Mouse (Mus musculus) T-helper 2 cell (primary cell): ENCODE measurements around the gene Fkbp14.

Source experiments
- in situ Hi-C: fragments of 300-600 bp; cut with MboI, MseI; formaldehyde crosslinking; loops from one replicate; pipeline ENCODE4 v1.15.1; 2025; ENCODE audit warnings: high pct_unique_total_duplicates

The Fkbp14 gene

DNA sequence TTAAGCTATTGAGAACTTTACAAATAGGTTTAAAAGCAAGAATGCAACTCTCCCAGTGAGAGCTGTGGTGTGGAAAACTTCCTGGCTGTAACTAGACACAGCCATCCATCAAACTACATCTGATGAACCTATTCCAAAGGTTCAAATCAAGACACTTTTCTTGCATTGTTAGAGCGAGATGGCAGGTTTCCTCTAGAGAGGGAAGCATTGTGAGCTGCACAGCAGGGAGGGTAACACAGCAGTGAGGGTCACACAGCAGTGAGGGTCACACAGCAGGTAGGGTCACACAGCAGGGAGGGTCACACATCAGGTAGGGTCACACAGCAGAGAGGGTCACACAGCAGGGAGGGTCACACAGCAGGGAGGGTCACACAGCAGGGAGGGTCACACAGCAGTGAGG is 8.9 kb downstream of the Fkbp14 start:
- in situ Hi-C loops, result no loop called here

DNA sequence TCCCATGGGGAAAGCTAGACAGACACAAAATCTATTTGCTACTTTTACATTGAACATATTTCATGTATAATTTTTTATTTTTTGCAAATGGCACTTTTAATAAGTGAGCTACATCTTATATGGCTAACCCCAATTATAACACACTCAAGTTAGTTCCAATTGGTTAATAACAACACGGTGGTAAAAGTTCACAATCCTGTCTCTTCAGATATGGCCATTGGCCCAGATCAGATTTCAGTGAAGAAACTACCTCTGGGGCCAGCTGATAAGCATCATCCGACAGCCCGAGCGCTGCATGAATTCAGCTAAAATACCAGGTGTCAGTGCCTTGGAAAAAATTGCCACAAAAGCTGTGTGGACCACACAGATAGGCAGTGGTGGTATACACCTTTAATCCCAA is 9.4 kb downstream of the Fkbp14 start:
- in situ Hi-C loops, result no loop called here

DNA sequence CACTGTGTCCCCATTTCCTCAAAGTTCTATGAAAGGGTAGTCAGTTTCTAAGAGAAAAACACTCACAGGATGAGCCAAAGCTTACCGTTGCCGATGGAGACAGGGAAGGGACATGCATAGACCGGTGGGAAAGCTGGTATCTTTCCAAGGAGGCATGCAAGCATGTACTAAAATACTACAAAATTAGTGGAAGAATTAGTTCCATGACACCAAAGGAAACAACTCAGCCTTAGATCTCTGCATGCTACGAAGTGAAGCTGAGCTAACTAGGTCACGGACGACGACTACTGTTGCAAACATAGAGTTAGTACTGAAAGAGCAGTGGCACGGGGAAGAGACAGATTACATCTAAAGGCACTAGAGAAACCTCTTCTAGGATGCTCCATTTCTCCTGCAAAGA is 10.2 kb downstream of the Fkbp14 start:
- in situ Hi-C loops, result no loop called here

DNA sequence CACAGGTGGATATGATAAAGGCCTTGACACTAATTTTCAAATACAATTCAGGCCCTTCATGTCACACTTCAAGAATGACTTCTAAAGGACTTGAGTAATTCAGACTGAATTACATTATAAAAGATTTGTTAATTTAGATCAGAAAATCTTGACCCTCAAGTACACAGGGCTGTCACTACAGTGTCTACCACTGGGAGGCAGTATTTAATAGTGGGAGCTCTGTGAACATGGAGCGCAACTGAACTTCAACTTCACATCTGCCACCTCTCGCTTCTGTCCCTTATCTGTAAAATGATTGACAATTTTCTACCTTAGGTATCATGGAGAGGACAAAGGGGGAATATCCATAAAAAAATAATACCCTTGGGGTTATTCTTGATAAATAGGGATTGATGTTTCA is 10.9 kb downstream of the Fkbp14 start:
- in situ Hi-C loops, result no loop called here

DNA sequence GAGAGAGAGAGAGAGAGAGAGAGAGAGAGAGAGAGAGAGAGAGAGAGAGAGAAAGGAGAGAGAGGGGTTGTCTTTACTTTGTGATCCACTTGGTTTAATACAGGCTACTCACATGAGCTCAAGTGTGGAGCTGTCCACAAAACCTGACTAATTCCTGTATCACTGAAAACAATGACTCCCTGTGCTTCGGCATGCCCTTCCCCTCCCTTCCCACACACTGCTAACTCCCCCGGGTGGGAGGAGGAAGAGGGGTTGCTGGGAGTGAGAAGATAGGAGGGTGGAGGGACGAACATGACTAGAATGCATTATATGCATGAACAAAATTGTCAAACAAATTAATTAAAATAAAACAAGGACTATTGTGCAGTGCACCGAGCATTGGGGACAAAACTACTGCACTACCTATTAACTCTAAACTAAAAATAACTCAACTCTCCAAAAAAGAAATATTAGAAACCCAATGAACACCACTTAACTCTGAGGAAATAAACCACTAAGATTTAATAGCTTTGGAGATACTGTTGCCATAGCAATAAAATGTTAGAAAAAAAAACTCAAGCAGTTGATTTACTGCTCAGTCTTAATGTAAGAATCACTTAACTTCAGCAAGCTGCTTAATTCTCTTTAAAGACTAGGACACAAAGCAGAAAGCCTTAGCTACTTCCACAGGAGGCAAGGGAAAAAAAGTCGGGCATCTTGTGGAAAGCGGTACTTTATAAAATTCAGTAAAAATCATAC is 23.7 kb downstream of the Fkbp14 start:
- in situ Hi-C loops, result no loop called here

- in situ Hi-C loops, result no loop called here
Observed at GRCm38 (mm10) chr6:54569776-54570175, 27.3 kb downstream of the Fkbp14 start.

DNA sequence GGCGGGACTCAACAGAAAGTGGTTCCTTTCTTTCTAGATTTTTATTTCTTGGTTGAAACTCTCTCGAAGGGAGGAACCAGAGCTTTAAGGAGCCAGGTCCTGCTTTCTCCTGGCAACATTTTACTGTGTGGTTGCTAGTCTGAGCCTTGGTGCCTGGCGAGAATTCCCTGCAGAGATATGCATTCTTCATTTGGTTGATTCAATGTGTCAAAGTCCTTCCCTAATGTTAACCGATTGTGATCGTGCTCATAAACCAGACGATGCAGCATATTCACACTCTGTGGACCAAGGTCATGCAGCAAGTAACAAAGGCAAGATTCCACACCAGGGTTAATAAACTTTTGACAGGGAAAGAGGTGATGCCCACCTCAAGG is 30.6 kb downstream of the Fkbp14 start:
- in situ Hi-C loops, result no loop called here

GRCm38 (mm10) chr6:54565665-54566545 is 31.2 kb downstream of the Fkbp14 start, which contains the start of gene Scrn1:
Gene Scrn1, minus strand, starts transcription at chr6:54566489.
- in situ Hi-C loops, result no loop called here

- in situ Hi-C loops, result no loop called here
Observed at GRCm38 (mm10) chr6:54565012-54565411, 32.1 kb downstream of the Fkbp14 start.

GRCm38 (mm10) chr6:54564506-54564991 is 32.6 kb downstream of the Fkbp14 start:
- in situ Hi-C loops, result no loop called here

GRCm38 (mm10) chr6:54563561-54563960 is 33.5 kb downstream of the Fkbp14 start:
- in situ Hi-C loops, result no loop called here

DNA sequence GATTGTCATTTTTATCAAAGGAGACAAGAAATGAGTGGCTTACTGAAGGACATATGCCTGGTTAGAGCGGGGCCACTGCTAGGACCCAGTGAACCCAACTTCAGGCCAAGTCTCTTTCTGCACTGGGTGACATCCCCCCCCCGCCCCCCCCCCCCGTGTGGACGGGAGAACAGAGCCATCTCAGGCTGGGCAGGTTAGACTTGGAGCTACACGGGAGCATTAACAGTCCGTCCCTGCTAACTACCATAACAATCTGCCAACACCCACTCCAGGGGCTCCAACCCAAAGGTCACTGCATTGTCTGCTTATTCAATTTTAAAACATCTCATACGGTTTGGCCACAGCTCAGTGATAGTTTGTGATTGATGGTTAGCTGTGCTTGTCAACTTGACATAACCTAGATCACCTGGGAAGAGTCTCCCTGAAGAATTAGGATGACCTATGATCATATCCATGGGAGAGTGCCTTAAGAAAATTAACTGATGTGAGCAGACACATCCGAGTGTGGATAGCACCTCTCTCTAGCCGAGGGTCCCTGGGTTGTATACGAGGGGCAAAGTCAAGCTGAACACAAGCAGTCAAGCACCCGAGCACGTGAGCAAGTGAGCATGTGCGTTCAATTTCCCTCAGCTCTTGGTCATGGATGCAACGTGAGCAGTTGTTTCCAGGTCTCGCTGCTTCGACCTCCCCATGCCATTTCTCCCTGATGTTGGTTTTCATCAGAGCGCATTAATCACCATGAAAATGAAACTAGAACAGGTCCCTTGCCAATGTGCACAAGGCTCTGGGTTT is 34.9 kb downstream of the Fkbp14 start:
- in situ Hi-C loops, result no loop called here

DNA sequence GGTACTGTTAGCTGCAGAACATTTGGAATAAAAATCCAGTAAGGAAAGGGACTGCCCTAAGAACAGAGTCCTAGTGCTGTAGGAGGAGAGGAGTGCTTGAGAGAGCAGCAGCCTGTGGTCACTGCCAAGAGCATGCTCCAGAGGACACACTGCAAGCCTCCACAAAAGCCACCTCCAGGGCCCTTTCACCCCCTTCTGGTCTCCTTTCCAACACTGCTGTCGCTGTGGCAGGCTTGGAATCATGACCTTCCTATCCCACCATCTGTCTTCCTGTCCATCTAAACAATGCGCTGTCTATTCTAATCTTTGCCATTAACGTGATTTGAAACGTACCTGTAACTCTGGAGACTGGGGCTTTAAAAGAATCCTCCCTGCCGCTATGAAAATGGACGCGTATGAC is 38.6 kb downstream of the Fkbp14 start:
- in situ Hi-C loops, result no loop called here

- in situ Hi-C loops, result no loop called here
Observed at GRCm38 (mm10) chr6:54557671-54558070, 39.4 kb downstream of the Fkbp14 start.

DNA sequence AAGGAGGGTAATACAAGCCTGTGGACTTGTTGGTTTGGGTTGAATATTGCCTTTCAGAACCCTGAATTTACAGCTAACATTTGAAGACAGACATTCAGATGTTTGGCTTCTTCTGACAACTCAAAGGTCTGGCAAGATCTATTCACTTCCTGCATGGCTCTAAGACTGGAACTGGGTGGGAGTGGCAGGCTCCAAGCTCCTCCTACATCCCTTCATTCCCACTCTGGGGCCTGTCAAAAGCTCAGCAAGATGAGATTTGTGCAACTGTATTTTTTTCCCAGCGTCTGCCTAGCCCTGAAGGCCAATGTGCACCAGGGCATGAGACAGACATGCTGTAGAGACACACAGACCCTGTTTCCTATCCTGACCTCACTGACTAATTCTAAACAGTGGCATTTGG is 41.3 kb downstream of the Fkbp14 start:
- in situ Hi-C loops, result no loop called here

- in situ Hi-C loops, result no loop called here
Observed at GRCm38 (mm10) chr6:54554341-54555110, 42.6 kb downstream of the Fkbp14 start.

DNA sequence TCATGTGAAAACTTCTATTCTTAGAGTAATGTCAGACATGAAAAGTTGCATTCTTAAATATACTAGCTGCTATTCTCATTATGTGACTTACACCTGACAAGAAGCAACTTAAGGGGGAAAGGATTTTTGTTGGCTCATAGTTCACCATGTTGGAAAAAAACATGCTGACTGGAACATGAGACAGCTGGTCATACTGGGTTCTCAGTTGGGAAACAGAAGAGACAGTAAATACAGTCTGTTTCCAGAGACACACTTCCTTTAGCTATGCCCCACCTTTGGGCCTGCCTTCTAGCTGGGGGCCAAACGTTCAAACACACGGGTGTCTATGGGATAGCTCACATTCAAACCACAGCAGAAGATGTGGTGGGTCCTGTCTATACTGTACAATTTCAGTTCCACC is 43.5 kb downstream of the Fkbp14 start:
- in situ Hi-C loops, result no loop called here

GRCm38 (mm10) chr6:54552721-54553413 is 44.2 kb downstream of the Fkbp14 start:
- in situ Hi-C loops, result no loop called here

- in situ Hi-C loops, result no loop called here
Observed at GRCm38 (mm10) chr6:54550801-54551323, 46.2 kb downstream of the Fkbp14 start.

- in situ Hi-C loops, result no loop called here
Observed at GRCm38 (mm10) chr6:54549311-54549710, 47.8 kb downstream of the Fkbp14 start.
